Mouse (Mus musculus) hematopoietic stem cell, adult 5-6 weeks (primary cell): ENCODE results near the gene Agap2. TPM values are rescaled to one million over a fixed set of nuclear protein-coding genes. Genes with fewer than 3 reads are reported as not detected.

Experiments used
- ATAC-seq, 2 experiments: fragments of 125-278 bp in 1 of 2; replicated peaks in 1 of 2; 2 replicates each; pipeline ENCODE4 v1.8.0; 2016 to 2017; ENCODE audit warnings: inconsistent platforms in 2 of 2, mild to moderate bottlenecking in 2 of 2, moderate number of reproducible peaks in 2 of 2, low read depth in 1 of 2, moderate TSS enrichment in 1 of 2; ENCODE audit not compliant: low FRiP score in 2 of 2, poor library complexity in 2 of 2, severe bottlenecking in 2 of 2, insufficient read depth in 1 of 2, low TSS enrichment in 1 of 2
- total RNA-seq: library from RNA; stranded (forward); fragments of 172-1452, 232-1000 nt; gene quantifications from 2 replicates; pipeline ENCODE4 v1.2.3, GENCODE M21; 2017

The Agap2 gene
- 59.3 and 89.6 TPM in 2 replicates for total RNA-seq

GRCm38 (mm10) chr10:127075080-127075479 lies at the start of gene Agap2:
Gene Agap2 (plus strand): TSS chr10:127075284.
- ATAC-seq, result peak; percentile 85 to 87

- peak; percentile 86 to 97 for ATAC-seq
These were observed 44.5 kb upstream of the Agap2 start, which contains the start of gene Tsfm for GRCm38 (mm10) chr10:127030336-127031296. Gene Tsfm (minus strand): TSS chr10:127030840.

- ATAC-seq, result no peak
These were observed 41.8 kb upstream of the Agap2 start for GRCm38 (mm10) chr10:127033301-127033741.

- no peak for ATAC-seq
These were observed 38.8 kb upstream of the Agap2 start for GRCm38 (mm10) chr10:127036273-127036672.

- no peak for ATAC-seq
These were observed 37.4 kb upstream of the Agap2 start for GRCm38 (mm10) chr10:127037641-127038040.

GRCm38 (mm10) chr10:127040569-127041214 lies 34.4 kb upstream of the Agap2 start:
- ATAC-seq, result peak in 1 of 2 experiments; percentile 5; a peak in 2 of 4 replicates

- peak; percentile 22 to 26; a peak in 1 of 4 replicates for ATAC-seq
These were observed 33.8 kb upstream of the Agap2 start, which contains the start of the genes Mettl1 and Eef1akmt3 for GRCm38 (mm10) chr10:127041274-127041766. Gene Mettl1 (plus strand): TSS chr10:127041414. Gene Eef1akmt3 (minus strand): TSS chr10:127041513.

- peak; percentile 43 to 81 for ATAC-seq
These were observed 33.2 kb upstream of the Agap2 start for GRCm38 (mm10) chr10:127041774-127042338.

- no peak for ATAC-seq
These were observed 32.5 kb upstream of the Agap2 start for GRCm38 (mm10) chr10:127042468-127043115.

- ATAC-seq, result no peak
These were observed 31.9 kb upstream of the Agap2 start for GRCm38 (mm10) chr10:127043187-127043586.

- no peak for ATAC-seq
These were observed 27.1 kb upstream of the Agap2 start, which contains the start of gene Cyp27b1 for GRCm38 (mm10) chr10:127047954-127048353. Gene Cyp27b1 (plus strand): TSS chr10:127048250.

- peak in 1 of 2 experiments; percentile 11; a peak in 1 of 4 replicates for ATAC-seq
These were observed 26.3 kb upstream of the Agap2 start for GRCm38 (mm10) chr10:127048608-127049394.

GRCm38 (mm10) chr10:127049395-127050118 lies 25.5 kb upstream of the Agap2 start:
- ATAC-seq, result peak; percentile 14 to 20; a peak in 2 of 4 replicates

GRCm38 (mm10) chr10:127050119-127050474 lies 25.0 kb upstream of the Agap2 start:
- peak; percentile 6 to 22; a peak in 2 of 4 replicates for ATAC-seq

- no peak for ATAC-seq
These were observed 20.4 kb upstream of the Agap2 start for GRCm38 (mm10) chr10:127054646-127055045.

- no peak for ATAC-seq
These were observed 19.7 kb upstream of the Agap2 start for GRCm38 (mm10) chr10:127055406-127055805.
